Mouse (Mus musculus): Measurements from ENCODE around the gene Notum.
A peak's percentile ranks its signal among the peaks of the same experiment; 100 is the strongest.

GRCm38 (mm10) chr11:120609250-120609649 lies 51.7 kb downstream of the Notum start:
- TF ChIP-seq CTCF (IDR thresholded peaks at IDR 0.05; ENCODE audit: low read depth, low read length) (no peak), POLR2A (IDR thresholded peaks at IDR 0.05; ENCODE audit: extremely low read depth, insufficient read depth, low read length) (0 out of 2 replicates have a peak, but pooled peaks have one; percentile 5)
